Mouse (Mus musculus) Muller cell, postnatal 12 days (primary cell): ENCODE results near the gene Mgat5b.

Experiments used
- DNase-seq: peaks from one replicate; pipeline ENCODE4 v3.0.0-alpha.2; 2015; ENCODE audit errors: inconsistent ontology term

The Mgat5b gene

GRCm38 (mm10) chr11:117030471-117031101, 111.9 kb downstream of the Mgat5b start:
- no peak for DNase-seq

GRCm38 (mm10) chr11:117031249-117031648, 112.6 kb downstream of the Mgat5b start:
- no peak for DNase-seq

GRCm38 (mm10) chr11:117035661-117036336, 117.1 kb downstream of the Mgat5b start:
- DNase-seq: peak; percentile 56
